Mouse (Mus musculus) cerebral cortex, adult 2 months (tissue): ENCODE data around the gene Kdm7a.

Experiments used
- WGBS: fragments of 180-500 bp; shearing (Covaris S2); methylation state at CpG from one replicate; pipeline ENCODE4 v1.1.7; 2018; 5-methylcytosine and 5-hydroxymethylcytosine counted together

Kdm7a gene

GRCm38 (mm10) chr6:39205650-39206580 is 674 bp downstream of the Kdm7a start:
- WGBS = under 1% methylated on average over 112 of the region's 121 CpGs

- WGBS = under 1% methylated on average over 30 of the region's 30 CpGs
Observed at GRCm38 (mm10) chr6:39205064-39205649, 1.4 kb downstream of the Kdm7a start.

GRCm38 (mm10) chr6:39204444-39204843 is 2.1 kb downstream of the Kdm7a start:
- whole genome bisulfite sequencing = 42% methylated on average over 4 of the region's 4 CpGs

DNA sequence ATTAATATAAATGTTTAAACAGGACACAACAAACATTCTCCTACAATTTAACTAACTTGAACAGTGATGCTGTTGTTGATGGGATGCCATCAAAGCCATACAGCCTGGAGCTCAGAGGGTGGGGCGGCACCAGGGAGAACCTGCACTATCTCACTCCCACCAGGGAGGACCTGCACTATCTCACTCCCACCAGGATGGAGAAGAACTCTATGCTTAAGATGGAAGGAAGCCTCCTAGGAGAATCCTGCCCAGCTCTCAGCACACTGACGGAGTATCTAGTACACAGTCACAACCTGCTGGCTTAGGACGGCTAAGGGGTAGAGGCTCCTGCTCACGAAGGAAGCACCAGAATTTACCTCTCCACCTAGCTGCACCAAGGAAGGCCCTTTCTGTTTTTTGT is 3.4 kb downstream of the Kdm7a start:
- WGBS = 81% methylated on average over 4 of the region's 4 CpGs

DNA sequence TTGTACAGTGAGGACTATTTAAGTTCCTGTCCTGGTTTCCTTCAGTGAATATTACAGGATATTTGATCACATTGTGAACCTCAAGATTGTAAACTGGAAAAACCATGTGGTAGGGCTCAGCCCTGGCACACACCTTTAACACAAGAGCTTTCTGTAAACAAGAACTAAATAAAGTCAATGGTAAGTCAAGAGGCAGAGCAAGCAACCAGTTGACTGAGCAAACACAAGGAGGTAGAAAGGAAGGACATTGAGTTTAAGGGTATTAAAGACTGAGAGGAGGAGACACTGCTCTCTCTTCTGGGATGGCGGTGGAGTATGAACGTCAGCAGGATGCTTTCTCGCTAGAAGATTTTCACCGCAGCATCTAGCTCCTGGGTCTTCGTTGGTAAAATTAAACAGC is 13.6 kb downstream of the Kdm7a start:
- WGBS = 84% methylated on average over 5 of the region's 5 CpGs

GRCm38 (mm10) chr6:39191518-39191917 is 15.1 kb downstream of the Kdm7a start:
- WGBS = 89% methylated on average over 2 of the region's 2 CpGs

DNA sequence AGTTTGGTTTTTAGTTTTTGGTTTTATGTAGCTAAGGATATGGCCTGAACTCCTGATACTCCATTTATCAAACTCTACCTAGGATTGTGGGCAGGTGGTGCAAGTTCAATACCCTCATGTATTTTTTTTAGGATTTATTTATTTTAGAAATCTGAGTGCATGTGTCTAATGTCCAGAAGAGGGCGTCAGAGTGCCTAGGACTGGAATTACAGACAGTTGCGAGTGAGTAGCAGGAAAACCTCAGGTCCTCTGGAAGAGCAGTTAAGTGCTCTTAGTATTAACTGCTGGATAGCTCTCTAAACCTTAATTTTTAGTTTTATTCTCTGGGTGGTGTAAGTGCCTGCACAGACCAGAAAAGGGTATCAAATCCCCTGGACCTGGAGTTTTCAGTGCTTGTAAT is 19.4 kb downstream of the Kdm7a start:
- WGBS = 23% methylated on average over 2 of the region's 2 CpGs

- 95% methylated on average over 1 of the region's 1 CpGs for WGBS
Observed at GRCm38 (mm10) chr6:39169089-39169488, 37.5 kb downstream of the Kdm7a start.

GRCm38 (mm10) chr6:39164891-39165290 is 41.7 kb downstream of the Kdm7a start:
- WGBS = 88% methylated on average over 1 of the region's 1 CpGs

- 97% methylated on average over 6 of the region's 6 CpGs for WGBS
Observed at GRCm38 (mm10) chr6:39161975-39162374, 44.6 kb downstream of the Kdm7a start.

DNA sequence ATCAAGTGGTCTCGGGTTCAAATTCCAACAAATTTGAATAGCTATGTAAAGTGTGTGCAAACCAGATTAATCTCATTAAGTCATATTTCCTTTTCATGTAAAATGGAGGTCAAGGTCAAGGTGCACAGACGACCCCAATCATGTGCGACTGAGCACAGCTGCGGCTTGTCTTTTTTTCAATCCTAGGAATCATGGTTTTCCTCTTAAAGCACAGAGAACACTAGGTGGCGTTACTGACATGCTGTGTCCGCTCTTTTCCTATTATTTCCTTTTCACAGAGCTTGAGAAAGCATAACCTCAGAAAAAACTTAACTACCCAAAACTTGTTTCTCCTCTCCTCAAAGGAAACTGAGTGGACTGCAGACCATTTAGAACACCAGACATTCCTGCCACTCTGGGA is 60.5 kb downstream of the Kdm7a start:
- 50% methylated on average over 6 of the region's 6 CpGs for WGBS

DNA sequence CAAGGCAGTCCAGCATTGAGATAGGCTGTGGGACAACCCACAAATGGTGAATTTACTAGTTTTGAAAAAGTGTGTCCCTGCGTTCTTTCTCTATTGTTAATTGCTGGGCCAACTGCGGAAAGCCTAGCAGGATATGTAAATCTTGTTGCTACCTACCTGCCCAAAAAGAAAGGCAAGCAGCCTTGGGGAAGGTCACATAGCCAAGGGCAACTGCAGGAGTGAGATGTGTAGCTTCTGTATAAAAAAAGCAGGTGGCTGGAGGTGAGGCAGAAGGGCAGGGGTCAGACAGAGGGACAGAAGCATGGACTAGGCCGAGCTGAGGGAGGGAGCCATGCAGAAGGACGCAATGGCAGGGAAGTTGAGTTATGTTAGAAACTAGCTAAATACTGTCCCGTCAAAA is 74.0 kb downstream of the Kdm7a start:
- 78% methylated on average over 5 of the region's 5 CpGs for WGBS

DNA sequence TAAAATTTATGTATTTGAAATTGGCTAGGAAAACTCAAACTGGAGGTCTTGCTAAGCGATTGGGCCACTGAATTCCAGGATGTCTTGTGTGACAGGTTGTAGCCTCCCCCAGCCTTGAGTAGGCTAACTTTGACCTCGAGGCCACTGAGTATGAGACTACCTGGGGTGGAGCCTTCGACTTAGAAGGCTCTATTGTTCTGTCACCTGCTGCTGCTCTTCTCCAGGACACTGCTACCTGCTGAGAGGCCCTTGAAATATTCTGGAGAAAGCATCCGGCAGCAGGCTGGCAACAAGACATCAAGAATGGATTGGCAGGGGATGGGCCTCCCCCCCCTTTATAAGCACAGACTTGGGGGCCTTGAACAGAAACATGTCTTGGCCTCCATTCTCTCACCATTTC is 75.1 kb downstream of the Kdm7a start:
- WGBS = 42% methylated on average over 4 of the region's 4 CpGs

DNA sequence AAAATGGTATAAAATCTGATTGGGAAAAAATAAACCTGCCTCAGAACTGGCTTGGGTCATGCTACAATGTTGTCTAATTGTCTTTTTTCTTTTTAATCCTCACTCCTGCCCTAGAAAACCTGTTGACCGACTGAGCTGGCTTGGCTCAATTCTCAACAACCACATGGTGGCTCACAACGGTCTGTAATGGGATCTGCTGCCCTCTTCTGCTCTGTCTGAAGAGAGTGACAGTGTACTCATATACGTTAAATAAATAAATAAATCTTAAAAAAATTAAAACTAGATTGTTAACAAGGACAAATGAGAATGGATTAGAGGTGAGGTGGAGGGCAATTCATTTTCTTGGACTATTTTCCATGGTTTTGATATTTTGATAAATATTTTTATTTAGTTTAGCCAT is 85.9 kb downstream of the Kdm7a start:
- WGBS = 47% methylated on average over 3 of the region's 3 CpGs

DNA sequence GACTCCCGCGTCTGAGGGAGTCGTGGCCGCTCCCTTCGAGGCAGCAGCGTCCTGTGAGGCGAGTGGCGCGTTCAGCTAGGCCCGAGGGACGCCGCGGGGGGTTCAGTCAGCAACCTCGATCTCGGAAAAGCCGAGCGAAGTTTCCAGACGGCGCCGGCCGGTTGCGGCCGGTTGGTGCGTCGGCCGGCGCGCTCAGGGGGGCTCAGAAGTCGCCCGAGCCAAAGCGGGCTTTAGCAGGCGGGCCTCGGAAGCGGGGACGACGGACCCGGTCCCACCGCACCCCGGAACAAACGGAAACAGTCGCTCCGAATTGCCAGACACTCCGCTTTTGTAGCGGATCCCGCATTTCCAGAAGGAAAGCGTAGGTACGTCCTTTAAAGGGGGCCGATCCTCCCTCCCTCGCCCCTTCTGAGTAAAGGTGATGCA is 88.1 kb downstream of the Kdm7a start:
- 9% methylated on average over 49 of the region's 49 CpGs for WGBS

- WGBS = 2% methylated on average over 100 of the region's 101 CpGs
Observed at GRCm38 (mm10) chr6:39117584-39118455, 88.8 kb downstream of the Kdm7a start, which contains the start of gene Parp12. Gene Parp12 (minus strand): TSS chr6:39118349.

GRCm38 (mm10) chr6:39115438-39115837 is 91.2 kb downstream of the Kdm7a start:
- WGBS = 95% methylated on average over 1 of the region's 1 CpGs

DNA sequence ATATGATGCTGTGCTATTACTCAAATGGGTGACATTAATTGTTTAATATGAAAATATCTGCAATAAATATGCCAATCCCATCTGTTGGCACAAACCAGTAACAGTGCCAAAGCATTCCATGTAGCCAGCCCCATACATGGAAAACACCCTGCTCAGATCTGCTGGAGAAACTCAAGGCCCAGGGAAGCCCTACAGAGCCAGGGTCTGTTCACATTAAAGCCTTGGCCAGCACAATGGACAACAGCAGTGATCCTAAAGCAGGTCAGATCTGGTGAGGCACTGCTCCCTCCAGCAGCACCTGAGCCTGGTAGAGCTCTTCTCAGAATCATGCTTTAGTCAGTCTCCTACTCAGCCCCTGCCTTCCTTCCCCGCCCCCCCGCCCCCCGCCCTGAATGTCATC is 93.4 kb downstream of the Kdm7a start:
- 88% methylated on average over 3 of the region's 3 CpGs for WGBS

DNA sequence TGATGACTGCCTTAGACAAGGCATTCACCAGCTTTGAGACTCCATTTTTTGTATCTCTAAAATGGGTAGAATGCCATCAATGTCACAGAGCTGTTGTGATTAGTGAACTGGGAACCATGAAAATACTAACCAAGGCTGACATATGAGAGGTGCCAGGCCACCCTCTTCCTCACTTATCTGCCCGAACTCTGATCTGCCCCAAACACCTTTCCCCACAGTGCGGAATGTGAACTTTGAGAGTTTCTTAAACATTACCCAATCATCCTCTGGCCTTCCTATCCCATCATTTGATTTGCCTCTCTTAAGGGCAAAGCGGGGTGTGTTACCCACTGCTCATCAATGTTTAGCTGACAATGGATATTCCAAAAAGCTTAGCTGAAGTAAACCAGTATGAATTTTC is 93.9 kb downstream of the Kdm7a start:
- WGBS = 99% methylated on average over 3 of the region's 3 CpGs

- WGBS = 78% methylated on average over 2 of the region's 2 CpGs
Observed at GRCm38 (mm10) chr6:39106812-39107211, 99.8 kb downstream of the Kdm7a start.

GRCm38 (mm10) chr6:39104631-39105030 is 102.0 kb downstream of the Kdm7a start:
- 66% methylated on average over 4 of the region's 4 CpGs for WGBS
